Mouse (Mus musculus): ENCODE results near the gene Proser2.
A peak's percentile ranks its signal among the peaks of the same experiment; 100 is the strongest.

The Proser2 gene

GRCm38 (mm10) chr2:6129555-6130355, at the start of gene Proser2:
Proser2 (minus strand) TSS chr2:6130211.
- DNase-seq (ENCODE audit: low read depth in 1 of 2, low spot score in 2 of 2) = no peak

- peak in 1 of 2 experiments; percentile 18 for DNase-seq (ENCODE audit: low read depth in 1 of 2, low spot score in 2 of 2)
These were observed 49.7 kb upstream of the Proser2 start for GRCm38 (mm10) chr2:6179749-6180117.

- DNase-seq (ENCODE audit: low read depth in 1 of 2, low spot score in 2 of 2) = no peak
These were observed 49.1 kb upstream of the Proser2 start for GRCm38 (mm10) chr2:6178901-6179748.

- DNase-seq (ENCODE audit: low read depth in 1 of 2, low spot score in 2 of 2) = no peak
These were observed 43.0 kb upstream of the Proser2 start for GRCm38 (mm10) chr2:6173013-6173412.

- no peak for DNase-seq (ENCODE audit: low read depth in 1 of 2, low spot score in 2 of 2)
These were observed 38.5 kb upstream of the Proser2 start for GRCm38 (mm10) chr2:6168560-6168959.

- peak in 1 of 2 experiments; percentile 43 for DNase-seq (ENCODE audit: low read depth in 1 of 2, low spot score in 2 of 2)
These were observed 38.0 kb upstream of the Proser2 start for GRCm38 (mm10) chr2:6167843-6168558.

- peak; percentile 49 to 52 for DNase-seq (ENCODE audit: low read depth in 1 of 2, low spot score in 2 of 2)
These were observed 35.8 kb upstream of the Proser2 start for GRCm38 (mm10) chr2:6165771-6166170.

- no peak for DNase-seq (ENCODE audit: low read depth in 1 of 2, low spot score in 2 of 2)
These were observed 34.7 kb upstream of the Proser2 start for GRCm38 (mm10) chr2:6164606-6165290.

- peak; percentile 14 to 44 for DNase-seq (ENCODE audit: low read depth in 1 of 2, low spot score in 2 of 2)
These were observed 32.5 kb upstream of the Proser2 start for GRCm38 (mm10) chr2:6162366-6163040.

GRCm38 (mm10) chr2:6159735-6160134, 29.7 kb upstream of the Proser2 start:
- no peak for DNase-seq (ENCODE audit: low read depth in 1 of 2, low spot score in 2 of 2)

- DNase-seq (ENCODE audit: low read depth in 1 of 2, low spot score in 2 of 2) = no peak
These were observed 29.2 kb upstream of the Proser2 start for GRCm38 (mm10) chr2:6159219-6159618.

GRCm38 (mm10) chr2:6157635-6158034, 27.6 kb upstream of the Proser2 start:
- DNase-seq (ENCODE audit: low read depth in 1 of 2, low spot score in 2 of 2) = no peak

GRCm38 (mm10) chr2:6157208-6157607, 27.2 kb upstream of the Proser2 start:
- no peak for DNase-seq (ENCODE audit: low read depth in 1 of 2, low spot score in 2 of 2)

- no peak for DNase-seq (ENCODE audit: low read depth in 1 of 2, low spot score in 2 of 2)
These were observed 19.8 kb upstream of the Proser2 start for GRCm38 (mm10) chr2:6149801-6150200.

- no peak for DNase-seq (ENCODE audit: low read depth in 1 of 2, low spot score in 2 of 2)
These were observed 16.9 kb upstream of the Proser2 start for GRCm38 (mm10) chr2:6146901-6147300.

GRCm38 (mm10) chr2:6146257-6146656, 16.2 kb upstream of the Proser2 start:
- DNase-seq (ENCODE audit: low read depth in 1 of 2, low spot score in 2 of 2) = no peak

GRCm38 (mm10) chr2:6145611-6146010, 15.6 kb upstream of the Proser2 start:
- no peak for DNase-seq (ENCODE audit: low read depth in 1 of 2, low spot score in 2 of 2)

- no peak for DNase-seq (ENCODE audit: low read depth in 1 of 2, low spot score in 2 of 2)
These were observed 13.1 kb upstream of the Proser2 start for GRCm38 (mm10) chr2:6142915-6143654.

- DNase-seq (ENCODE audit: low read depth in 1 of 2, low spot score in 2 of 2) = no peak
These were observed 10.7 kb upstream of the Proser2 start for GRCm38 (mm10) chr2:6140572-6141161.
